Mouse (Mus musculus): ENCODE results near the gene Rhoa.

DNA sequence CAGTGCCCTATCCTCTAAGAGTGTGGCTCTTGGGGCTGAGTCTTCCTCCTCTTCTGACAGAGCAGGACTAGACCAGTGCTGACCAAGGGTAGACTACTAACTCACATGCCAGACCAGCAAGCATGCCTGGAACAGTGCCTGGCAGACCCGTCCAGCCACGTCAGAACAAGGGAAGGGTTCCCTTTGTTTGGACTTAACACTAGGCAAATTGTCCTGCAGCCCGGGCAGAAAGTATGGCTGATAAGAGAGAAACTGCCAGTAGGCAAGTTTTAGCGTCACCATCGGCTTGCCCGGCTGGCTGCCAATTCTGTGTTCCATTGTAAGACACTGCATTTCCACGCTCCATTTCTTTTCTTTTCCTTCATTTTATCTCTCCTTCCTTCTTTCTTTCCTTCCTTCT is 38.2 kb upstream of the Rhoa start:
- TF ChIP-seq CTCF (IDR thresholded peaks at IDR 0.05; ENCODE audit: low read depth, low read length) (no peak), POLR2A (IDR thresholded peaks at IDR 0.05; ENCODE audit: insufficient read depth, low read length) (no peak), EP300 (IDR thresholded peaks at IDR 0.05; ENCODE audit: insufficient read depth, low read depth, low read length) (no peak)

Data from ES-Bruce4 (cell line).